8 mouse cellular contexts compared by ENCODE assay signal in the genomic region with DNA sequence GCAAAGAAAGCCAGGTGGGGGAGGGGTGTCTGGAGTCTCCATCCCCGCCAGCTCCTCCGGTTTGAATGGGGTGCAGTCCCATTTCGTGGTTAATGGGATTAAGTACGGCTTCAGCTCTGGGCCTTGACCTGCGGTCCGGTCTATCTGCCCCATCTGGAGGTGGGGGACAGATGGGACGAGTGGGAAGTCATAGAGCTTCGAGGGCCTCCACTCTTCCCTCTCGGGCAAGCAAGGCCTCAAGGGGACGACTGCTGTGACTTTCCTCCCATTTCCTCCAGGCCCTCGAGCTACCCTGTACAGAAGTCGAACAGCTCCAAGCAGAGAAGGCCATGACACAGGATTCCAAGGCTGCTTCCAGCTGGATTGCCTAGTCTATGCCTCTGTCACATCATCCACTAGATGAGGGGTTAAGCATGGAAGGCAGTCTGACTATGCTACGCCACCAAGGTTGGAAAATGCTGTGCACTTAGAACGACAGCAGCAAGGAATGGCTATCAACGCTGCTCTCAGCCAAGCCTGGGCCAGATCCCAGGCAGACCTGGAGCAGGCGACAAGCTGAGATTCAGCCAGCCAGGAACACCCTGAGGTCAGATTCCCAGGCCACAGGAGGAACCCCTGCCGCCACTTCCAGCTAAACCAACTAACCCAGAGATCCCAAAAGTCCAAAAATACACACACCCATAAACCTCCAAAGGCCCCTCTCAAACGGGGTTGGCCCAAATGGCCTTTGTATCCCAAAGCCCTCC. TPM values are rescaled to one million over a fixed set of nuclear protein-coding genes. Genes with fewer than 3 reads are reported as not detected.
DNase-seq lines count a peak whose midpoint lies in the region; TF ChIP-seq lines count a peak whose summit lies in the region.

No protein-coding gene starts in this region.

- H3K27me3 ChIP-seq in C2C12 (ENCODE audit: control insufficient read depth, insufficient read depth, insufficient read length): no peaks in the 10 kb centered on the region
- H3K27me3 ChIP-seq in forebrain, embryonic 10.5 days (ENCODE audit: poor library complexity, severe bottlenecking): 0 out of 2 replicates have a peak, but pooled peaks cover 4% of the 10 kb centered on the region
- H3K27me3 ChIP-seq in midbrain, embryonic 10.5 days (ENCODE audit: low read depth, poor library complexity, severe bottlenecking): no peaks in the 10 kb centered on the region

- H3K79me3 ChIP-seq in C2C12 (ENCODE audit: low read depth): peaks cover 88% of the 10 kb centered on the region

- peak; percentile 68 for DNase-seq in adrenal gland, postnatal 10 days
- peak; percentile 75 for DNase-seq in forebrain, embryonic 10.5 days (ENCODE audit: extremely low spot score, low spot score)
- peak; percentile 78 to 86 for DNase-seq in heart, postnatal 10 days
- peak; percentile 54 to 64 for DNase-seq in kidney, postnatal 4 days
- DNase-seq in midbrain, embryonic 10.5 days (ENCODE audit: low spot score): peak; percentile 79
- no peak for DNase-seq in thymus, postnatal 25 days
- no peak for DNase-seq in spleen, adult 12 weeks (ENCODE audit: low spot score)

- H3K79me2 ChIP-seq in C2C12 (ENCODE audit: control insufficient read depth, insufficient read depth): peaks cover 97% of the 10 kb centered on the region

- no peak for TF ChIP-seq CTCF in C2C12 (IDR thresholded peaks at IDR 0.05; ENCODE audit: control insufficient read depth, insufficient read depth, insufficient read length)

- peak overlapping the region; percentile 96 for H3ac ChIP-seq in C2C12 (ENCODE audit: control insufficient read depth, insufficient read length, low read depth)

- peaks cover 28% of the 10 kb centered on the region for H3K36me3 ChIP-seq in C2C12 (ENCODE audit: control insufficient read depth, insufficient read depth)
- peaks cover 70% of the 10 kb centered on the region for H3K36me3 ChIP-seq in forebrain, embryonic 10.5 days (replicated peaks)
- H3K36me3 ChIP-seq in midbrain, embryonic 10.5 days: peaks cover 35% of the 10 kb centered on the region

- intact Hi-C loops in heart, postnatal 10 days (cut with DNase I): loop anchor here (5.0 kb wide), 1 partner anchor 64 kb away; no protein-coding TSS in a partner anchor

- peaks cover 7% of the 10 kb centered on the region; the same call in 1 of the 2 replicates for H3K9me3 ChIP-seq in forebrain, embryonic 10.5 days
- H3K9me3 ChIP-seq in midbrain, embryonic 10.5 days (replicated peaks): no peaks in the 10 kb centered on the region; the same call in 1 of the 2 replicates

- whole genome bisulfite sequencing in forebrain, embryonic 10.5 days: under 1% methylated on average over 18 of the region's 18 CpGs
- WGBS in midbrain, embryonic 10.5 days: 1% methylated on average over 18 of the region's 18 CpGs

- H3K27ac ChIP-seq in forebrain, embryonic 10.5 days: peak overlapping the region; percentile 100
- H3K27ac ChIP-seq in midbrain, embryonic 10.5 days (replicated peaks): peak overlapping the region; percentile 100

- peaks cover 46% of the 10 kb centered on the region for H3K4me1 ChIP-seq in forebrain, embryonic 10.5 days
- peaks cover 58% of the 10 kb centered on the region for H3K4me1 ChIP-seq in midbrain, embryonic 10.5 days

- peak overlapping the region; percentile 78 for H3K4me3 ChIP-seq in C2C12 (ENCODE audit: insufficient read depth, poor library complexity, severe bottlenecking)
- H3K4me3 ChIP-seq in forebrain, embryonic 10.5 days: peak overlapping the region; percentile 100
- peak overlapping the region; percentile 99 for H3K4me3 ChIP-seq in midbrain, embryonic 10.5 days

TF ChIP-seq in C2C12, 6 proteins besides CTCF, POLR2A, EP300 and RAD21:
- no peak for TF ChIP-seq MYOG (IDR thresholded peaks at IDR 0.05; ENCODE audit: control insufficient read depth, extremely low read depth, insufficient read length)
- no peak for TF ChIP-seq USF1 (IDR thresholded peaks at IDR 0.05; ENCODE audit: low read depth)
- TF ChIP-seq MAX (IDR thresholded peaks at IDR 0.05): no peak
TF ChIP-seq in C2C12: peak in this region for 0.

RNA-seq across cellular contexts. Expression of gene Tnrc18, which starts 4.3 kb away (rescaled TPM):
- 44.3 TPM for polyA plus RNA-seq in C2C12 (2012; fragmentation: generic; extraction: Trizol)
- total RNA-seq in adrenal gland, postnatal 10 days (2021): 10 to 100 TPM; 77.5 to 98.6 TPM
- 21.5 and 22.7 TPM in 2 replicates for polyA plus RNA-seq in forebrain, embryonic 10.5 days (2016; fragmentation: Nextera tagmentation; extraction: Ambion mirVana)
- 10 to 100 TPM; 80.1 to 91.3 TPM for total RNA-seq in heart, postnatal 10 days (2021)
- polyA plus RNA-seq in midbrain, embryonic 10.5 days (2016; fragmentation: Nextera tagmentation; extraction: Ambion mirVana): 18.7 and 23.2 TPM in 2 replicates

Comparison
In these comparisons a context has a peak if more than half of its experiments do, and no peak if none do; other contexts are left out.
1. DNase-seq: peak in adrenal gland, postnatal 10 days (single experiment), forebrain, embryonic 10.5 days (single experiment), heart, postnatal 10 days (2 of 2), kidney, postnatal 4 days (2 of 2) and midbrain, embryonic 10.5 days (single experiment); none in thymus, postnatal 25 days (single experiment) and spleen, adult 12 weeks (single experiment).
2. Peak in every context shown above with its lines, with median percentiles within 50 percentile points of each other: H3K4me3 ChIP-seq.